Comparison of ENCODE assay signal across 8 mouse cellular contexts in genomic region chr7:29367166-29368003, GRCm38 (mm10).
DNase-seq lines count a peak whose midpoint lies in the region; ATAC-seq lines count a peak whose summit lies in the region.
"Had no signal": no experiment of that assay in that cellular context is flagged by ENCODE, and none has a peak within 500 bp of the region (broad histone marks: within the 10 kb centered on the region; RNA-seq: fewer than 3 reads in every experiment).

No protein-coding gene starts in this region.

- WGBS in forebrain, embryonic 14.5 days = 75% methylated on average over 13 of the region's 13 CpGs
- WGBS in midbrain, embryonic 10.5 days = 82% methylated on average over 13 of the region's 13 CpGs

- DNase-seq in thymus, postnatal 10 days (ENCODE audit: low spot score in 2 of 2) = peak; percentile 19 to 24
- DNase-seq in thymus, postnatal 36 days = no peak
- DNase-seq in forebrain, embryonic 14.5 days (ENCODE audit: low spot score) = peak; percentile 75
- DNase-seq in midbrain, embryonic 10.5 days (ENCODE audit: low spot score) = no peak
- no peak for DNase-seq in ovary, adult 18-20 months (ENCODE audit: low spot score)
- DNase-seq in heart, adult 8-10 months (ENCODE audit: low spot score) = no peak
- no peak for DNase-seq in urinary bladder, postnatal 36 days (ENCODE audit: low spot score in 2 of 2)

- H3K27me3 ChIP-seq in forebrain, embryonic 14.5 days (replicated peaks; ENCODE audit: control insufficient read depth, insufficient read depth, low read length) = no peaks in the 10 kb centered on the region
- H3K27me3 ChIP-seq in midbrain, embryonic 10.5 days (ENCODE audit: low read depth, poor library complexity, severe bottlenecking) = no peaks in the 10 kb centered on the region
- H3K27me3 ChIP-seq: kidney, embryonic 15.5 days had no signal

- H3K4me3 ChIP-seq in forebrain, embryonic 14.5 days (ENCODE audit: low read depth, low read length) = no peak overlapping the region
- H3K4me3 ChIP-seq in midbrain, embryonic 10.5 days = no peak overlapping the region
- H3K4me3 ChIP-seq: kidney, embryonic 15.5 days had no signal

- peak overlapping the region; percentile 85 for H3K27ac ChIP-seq in forebrain, embryonic 14.5 days (ENCODE audit: low read depth, low read length)
- 0 out of 2 replicates have a peak overlapping the region, but pooled peaks have one; percentile 50 for H3K27ac ChIP-seq in midbrain, embryonic 10.5 days (replicated peaks)
- H3K27ac ChIP-seq: kidney, embryonic 15.5 days had no signal

- H3K4me1 ChIP-seq in forebrain, embryonic 14.5 days (ENCODE audit: control insufficient read depth, insufficient read depth, low read length) = peaks cover 5% of the 10 kb centered on the region; the same call in 1 of the 2 replicates
- H3K4me1 ChIP-seq in midbrain, embryonic 10.5 days = peaks cover 10% of the 10 kb centered on the region
- H3K4me1 ChIP-seq: kidney, embryonic 15.5 days had no signal

- 0 out of 2 replicates have a peak overlapping the region, but pooled peaks have one; percentile 32 for H3K9ac ChIP-seq in forebrain, embryonic 14.5 days (ENCODE audit: low read length)
- H3K9ac ChIP-seq: kidney, embryonic 15.5 days had no signal

- peak; percentile 88 for ATAC-seq in forebrain, embryonic 14.5 days

- H3K36me3 ChIP-seq in forebrain, embryonic 14.5 days (ENCODE audit: control insufficient read depth, insufficient read depth, low read length) = 0 out of 2 replicates have a peak, but pooled peaks cover 9% of the 10 kb centered on the region
- peaks cover 26% of the 10 kb centered on the region for H3K36me3 ChIP-seq in midbrain, embryonic 10.5 days

- H3K9me3 ChIP-seq in forebrain, embryonic 14.5 days (replicated peaks; ENCODE audit: control insufficient read depth, low read length) = no peaks in the 10 kb centered on the region
- H3K9me3 ChIP-seq in midbrain, embryonic 10.5 days (replicated peaks) = no peaks in the 10 kb centered on the region
- H3K9me3 ChIP-seq: kidney, embryonic 15.5 days had no signal

- H3K4me2 ChIP-seq in forebrain, embryonic 14.5 days (ENCODE audit: low read length) = no peak overlapping the region
- H3K4me2 ChIP-seq: kidney, embryonic 15.5 days had no signal

Comparison
In these comparisons a context has a peak if more than half of its experiments do, and no peak if none do; other contexts are left out.
1. DNase-seq: peak in thymus, postnatal 10 days (2 of 2) and forebrain, embryonic 14.5 days (single experiment); none in thymus, postnatal 36 days (0 of 2), midbrain, embryonic 10.5 days (single experiment), ovary, adult 18-20 months (single experiment), heart, adult 8-10 months (single experiment) and urinary bladder, postnatal 36 days (0 of 2).